Mouse (Mus musculus): Measurements from ENCODE around the gene Mrps27.

Gene Mrps27

GRCm38 (mm10) chr13:99447403-99448199, 103.0 kb downstream of the Mrps27 start:
- in situ Hi-C loops (cut with MboI; ENCODE audit: low pct_unique_long_range_greater_than_20kb in 1 of 2, low sequenced_read_pairs in 2 of 2, unreplicated experiment in 1 of 2) = no loop called here

- in situ Hi-C loops (cut with MboI; ENCODE audit: low pct_unique_long_range_greater_than_20kb in 1 of 2, low sequenced_read_pairs in 2 of 2, unreplicated experiment in 1 of 2) = no loop called here
Observed at GRCm38 (mm10) chr13:99448278-99448677, 103.7 kb downstream of the Mrps27 start.

DNA sequence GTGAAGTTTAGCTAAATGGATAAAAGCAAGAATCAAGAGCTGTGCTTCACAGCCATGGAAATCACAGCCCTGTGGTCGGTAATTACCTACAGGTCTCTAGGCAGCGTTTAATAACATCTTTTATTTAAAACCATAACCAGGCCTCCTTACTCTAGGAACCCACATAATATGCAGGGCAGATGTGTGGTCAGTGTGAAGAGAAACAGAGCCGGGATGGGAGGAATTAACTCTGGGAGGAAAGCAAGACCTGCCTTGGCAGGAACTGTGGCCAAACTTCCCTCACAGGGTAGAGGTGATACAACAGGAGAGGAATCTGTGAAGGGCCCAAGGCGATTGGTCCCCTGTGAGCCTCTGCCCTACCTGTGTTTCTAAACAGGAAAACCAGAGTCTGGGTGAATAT, 105.0 kb downstream of the Mrps27 start:
- in situ Hi-C loops (cut with MboI; ENCODE audit: low pct_unique_long_range_greater_than_20kb in 1 of 2, low sequenced_read_pairs in 2 of 2, unreplicated experiment in 1 of 2) = no loop called here

DNA sequence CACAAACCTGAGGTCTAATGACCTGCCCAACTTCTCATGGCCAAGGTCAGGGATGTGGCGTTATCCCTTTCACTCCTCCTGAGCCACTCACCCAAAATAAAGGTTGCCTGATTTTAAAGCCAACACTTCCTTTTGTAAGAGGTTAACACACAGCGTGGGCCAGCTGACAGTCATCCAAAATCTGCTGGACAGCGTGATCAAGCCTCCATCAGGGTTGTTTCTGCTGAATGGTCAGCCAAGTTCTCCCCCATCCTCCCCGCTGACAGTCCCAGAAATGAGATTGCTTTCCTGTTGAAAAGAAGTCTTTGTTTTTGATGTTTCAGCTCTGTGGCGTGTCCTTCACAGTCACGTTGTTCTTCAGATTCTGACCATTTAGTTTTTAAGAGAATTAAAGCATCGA, 106.2 kb downstream of the Mrps27 start:
- in situ Hi-C loops (cut with MboI; ENCODE audit: low pct_unique_long_range_greater_than_20kb in 1 of 2, low sequenced_read_pairs in 2 of 2, unreplicated experiment in 1 of 2) = no loop called here

GRCm38 (mm10) chr13:99451276-99451675, 106.7 kb downstream of the Mrps27 start:
- in situ Hi-C loops (cut with MboI; ENCODE audit: low pct_unique_long_range_greater_than_20kb in 1 of 2, low sequenced_read_pairs in 2 of 2, unreplicated experiment in 1 of 2) = no loop called here

- in situ Hi-C loops (cut with MboI; ENCODE audit: low pct_unique_long_range_greater_than_20kb in 1 of 2, low sequenced_read_pairs in 2 of 2, unreplicated experiment in 1 of 2) = no loop called here
Observed at GRCm38 (mm10) chr13:99452444-99452843, 107.9 kb downstream of the Mrps27 start.

GRCm38 (mm10) chr13:99454977-99455376, 110.4 kb downstream of the Mrps27 start:
- in situ Hi-C loops (cut with MboI; ENCODE audit: low pct_unique_long_range_greater_than_20kb in 1 of 2, low sequenced_read_pairs in 2 of 2, unreplicated experiment in 1 of 2) = no loop called here

DNA sequence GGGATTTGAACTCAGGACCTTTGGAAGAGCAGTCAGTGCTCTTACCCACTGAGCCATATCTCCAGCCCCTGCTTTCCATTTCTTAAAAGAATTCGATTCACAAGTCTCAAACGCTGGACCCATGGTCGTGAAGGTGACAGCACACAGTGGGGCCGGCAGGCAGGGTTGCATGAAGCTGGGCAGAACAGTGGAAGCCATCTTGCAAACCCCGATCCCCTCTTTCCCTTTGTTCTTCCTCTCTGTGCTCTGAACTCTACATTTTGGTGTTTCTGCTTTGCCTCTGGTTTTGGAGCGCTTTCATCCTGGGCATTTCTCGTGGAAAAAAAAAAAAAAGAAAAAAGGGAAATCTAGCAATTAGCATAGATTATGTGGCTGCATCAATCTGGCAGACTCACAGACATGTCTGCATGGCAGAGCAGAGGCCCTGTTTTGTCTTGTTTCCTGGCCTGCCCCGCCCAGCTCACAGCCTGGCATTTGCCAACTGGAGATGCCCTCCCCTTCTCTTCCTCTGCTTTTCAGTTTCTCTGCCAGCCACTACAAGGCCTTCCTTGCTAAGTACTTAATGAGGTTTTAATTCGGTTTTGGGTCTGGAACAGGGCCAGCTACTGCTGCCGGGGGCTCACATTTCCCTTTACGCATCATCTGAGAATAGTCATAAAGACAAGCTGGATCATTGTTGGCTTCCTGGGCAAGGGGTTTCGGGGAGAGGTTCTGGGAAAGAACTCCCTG, 114.2 kb downstream of the Mrps27 start:
- in situ Hi-C loops (cut with MboI; ENCODE audit: low pct_unique_long_range_greater_than_20kb in 1 of 2, low sequenced_read_pairs in 2 of 2, unreplicated experiment in 1 of 2) = no loop called here

GRCm38 (mm10) chr13:99459612-99460011, 115.0 kb downstream of the Mrps27 start:
- in situ Hi-C loops (cut with MboI; ENCODE audit: low pct_unique_long_range_greater_than_20kb in 1 of 2, low sequenced_read_pairs in 2 of 2, unreplicated experiment in 1 of 2) = no loop called here

- in situ Hi-C loops (cut with MboI; ENCODE audit: low pct_unique_long_range_greater_than_20kb in 1 of 2, low sequenced_read_pairs in 2 of 2, unreplicated experiment in 1 of 2) = no loop called here
Observed at GRCm38 (mm10) chr13:99461886-99462285, 117.3 kb downstream of the Mrps27 start.

- in situ Hi-C loops (cut with MboI; ENCODE audit: low pct_unique_long_range_greater_than_20kb in 1 of 2, low sequenced_read_pairs in 2 of 2, unreplicated experiment in 1 of 2) = no loop called here
Observed at GRCm38 (mm10) chr13:99464551-99464950, 120.0 kb downstream of the Mrps27 start.

All from mouse embryonic stem cell (cell line).